In the genomic region with DNA sequence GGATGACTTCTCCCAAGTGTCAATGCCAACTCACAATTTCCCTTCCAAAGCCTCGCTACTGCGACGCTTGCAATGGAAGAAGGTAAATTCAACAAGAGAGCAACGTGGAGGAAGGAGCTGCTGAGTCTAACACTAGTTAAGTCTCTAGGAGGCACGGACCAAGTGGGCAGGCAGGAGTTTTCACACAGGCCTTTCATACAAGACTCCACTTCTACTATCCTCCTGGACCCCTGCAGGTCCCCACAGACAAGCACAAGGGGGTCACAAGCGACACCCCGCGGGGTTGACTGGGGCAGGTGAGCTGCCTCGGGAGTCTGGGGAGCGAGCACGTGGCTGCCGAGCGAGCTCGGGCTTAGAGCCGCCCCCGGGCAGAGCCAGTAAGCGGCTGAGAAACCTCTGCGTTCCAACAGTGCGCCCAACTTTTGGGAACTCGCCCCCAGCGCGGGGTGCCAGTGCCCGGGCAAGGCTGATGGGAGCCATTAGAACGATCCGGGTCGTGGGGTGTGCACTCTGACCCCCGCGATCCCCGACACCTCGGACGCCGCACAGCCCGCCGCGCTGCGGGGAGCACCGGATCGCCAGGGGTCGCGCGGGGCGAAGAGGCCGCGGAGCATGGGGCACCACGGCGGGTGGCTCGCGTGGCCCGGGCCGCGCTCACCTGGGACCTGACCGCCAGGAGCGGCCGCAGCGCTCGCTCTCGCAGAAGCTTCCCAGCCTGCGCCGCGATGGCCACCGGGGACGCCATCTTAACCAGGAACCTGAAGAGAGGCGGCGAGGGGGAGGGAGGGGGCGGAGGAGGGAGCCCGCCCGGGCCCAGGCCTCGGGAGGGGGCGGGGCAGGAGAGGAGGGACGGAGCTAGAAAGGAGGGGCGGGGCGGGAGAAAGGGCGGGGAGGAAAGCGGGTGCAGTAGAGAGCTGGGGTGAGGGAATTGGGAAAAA, we compare ENCODE assay signal across 8 mouse cellular contexts. TPM values are rescaled to one million over a fixed set of nuclear protein-coding genes. Genes with fewer than 3 reads are reported as not detected.
A peak's percentile ranks its signal among the peaks of the same experiment; 100 is the strongest.
DNase-seq lines count a peak whose midpoint lies in the region; ATAC-seq and TF ChIP-seq lines count a peak whose summit lies in the region.

A gene (minus strand): TSS at position 770 of the 938 bp plus-strand sequence.

- no peaks in the 10 kb centered on the region for H3K9me3 ChIP-seq in ES-E14 (ENCODE audit: control insufficient read depth, insufficient read depth, low read depth, low read length)
- H3K9me3 ChIP-seq in forebrain, embryonic 13.5 days (replicated peaks) = no peaks in the 10 kb centered on the region
- no peaks in the 10 kb centered on the region for H3K9me3 ChIP-seq in heart, postnatal 0 days (replicated peaks; ENCODE audit: control insufficient read depth, low read length)
- no peaks in the 10 kb centered on the region for H3K9me3 ChIP-seq in neural tube, embryonic 14.5 days (ENCODE audit: control insufficient read depth, low read length)

- peak within 1 kb of the TSS; percentile 79 for H3K4me2 ChIP-seq in forebrain, embryonic 13.5 days
- H3K4me2 ChIP-seq in heart, postnatal 0 days (ENCODE audit: low read depth, low read length) = peak within 1 kb of the TSS; percentile 89
- peak within 1 kb of the TSS; percentile 95 for H3K4me2 ChIP-seq in neural tube, embryonic 14.5 days (ENCODE audit: low read depth, low read length)

- in situ Hi-C loops in ES-E14 (cut with MboI; ENCODE audit: low sequenced_read_pairs in 2 of 2, unreplicated experiment in 2 of 2) = no loop called here

- H3K27ac ChIP-seq in ES-E14 (ENCODE audit: insufficient read depth, low read depth, low read length, poor library complexity, severe bottlenecking) = peak within 1 kb of the TSS; percentile 72; the same call in 1 of the 2 replicates
- H3K27ac ChIP-seq in forebrain, embryonic 13.5 days = no peak within 1 kb of the TSS
- peak within 1 kb of the TSS; percentile 78 for H3K27ac ChIP-seq in heart, postnatal 0 days (ENCODE audit: low read depth)
- peak within 1 kb of the TSS; percentile 57; the same call in 1 of the 2 replicates for H3K27ac ChIP-seq in neural tube, embryonic 14.5 days (ENCODE audit: low read depth, low read length)

- H3K4me3 ChIP-seq in ES-E14 (ENCODE audit: insufficient read depth in 1 of 2, low read depth in 1 of 2, low read length in 2 of 2, poor library complexity in 1 of 2, severe bottlenecking in 1 of 2) = peak within 1 kb of the TSS; percentile 88 to 93
- peak within 1 kb of the TSS; percentile 80 for H3K4me3 ChIP-seq in forebrain, embryonic 13.5 days
- H3K4me3 ChIP-seq in heart, postnatal 0 days (ENCODE audit: low read depth, low read length) = peak within 1 kb of the TSS; percentile 91
- peak within 1 kb of the TSS; percentile 80 for H3K4me3 ChIP-seq in neural tube, embryonic 14.5 days (ENCODE audit: low read depth, low read length)

- 1% methylated on average over 47 of the region's 74 CpGs for WGBS in forebrain, embryonic 13.5 days
- under 1% methylated on average over 60 of the region's 74 CpGs for WGBS in heart, postnatal 0 days
- whole genome bisulfite sequencing in neural tube, embryonic 14.5 days = under 1% methylated on average over 61 of the region's 74 CpGs

- peaks cover 0 to 2% of the 10 kb centered on the region in 2 experiments; a peak in 2 of 4 replicates for H3K4me1 ChIP-seq in ES-E14 (ENCODE audit: control insufficient read depth in 2 of 2, insufficient read depth in 2 of 2, low read length in 2 of 2, poor library complexity in 1 of 2)
- H3K4me1 ChIP-seq in forebrain, embryonic 13.5 days = peaks cover 8% of the 10 kb centered on the region
- peaks cover 7% of the 10 kb centered on the region for H3K4me1 ChIP-seq in heart, postnatal 0 days (ENCODE audit: control insufficient read depth, insufficient read depth)
- peaks cover 4% of the 10 kb centered on the region; the same call in 1 of the 2 replicates for H3K4me1 ChIP-seq in neural tube, embryonic 14.5 days (ENCODE audit: control insufficient read depth, insufficient read depth, low read length)

- H3K9ac ChIP-seq in ES-E14 (ENCODE audit: insufficient read depth, low read depth, low read length, poor library complexity, severe bottlenecking) = peak within 1 kb of the TSS; percentile 98
- H3K9ac ChIP-seq in forebrain, embryonic 13.5 days = peak within 1 kb of the TSS; percentile 80
- H3K9ac ChIP-seq in heart, postnatal 0 days (replicated peaks; ENCODE audit: low read depth, low read length) = peak within 1 kb of the TSS; percentile 87
- peak within 1 kb of the TSS; percentile 80 for H3K9ac ChIP-seq in neural tube, embryonic 14.5 days (replicated peaks; ENCODE audit: low read depth, low read length)

- no peaks in the 10 kb centered on the region for H3K27me3 ChIP-seq in forebrain, embryonic 13.5 days
- H3K27me3 ChIP-seq in heart, postnatal 0 days (ENCODE audit: control insufficient read depth, insufficient read depth, low read length) = no peaks in the 10 kb centered on the region
- H3K27me3 ChIP-seq in neural tube, embryonic 14.5 days (ENCODE audit: control insufficient read depth, insufficient read depth, low read length) = no peaks in the 10 kb centered on the region

- peak; percentile 71 for DNase-seq in ES-E14 (ENCODE audit: low read depth, low spot score)
- DNase-seq in heart, postnatal 0 days (ENCODE audit: low spot score) = peak; percentile 88
- peak; percentile 94 to 97 for DNase-seq in kidney, postnatal 4 days
- DNase-seq in lung, adult 18-20 months = peak; percentile 81 to 86
- DNase-seq in testis, postnatal 10 days (ENCODE audit: low spot score) = peak; percentile 95

- no peak for TF ChIP-seq EP300 in heart, postnatal 0 days (IDR thresholded peaks at IDR 0.05; ENCODE audit: low read depth)

- no peaks in the 10 kb centered on the region for H3K36me3 ChIP-seq in ES-E14 (ENCODE audit: control insufficient read depth, insufficient read depth, low read length, poor library complexity, severe bottlenecking)
- H3K36me3 ChIP-seq in forebrain, embryonic 13.5 days (ENCODE audit: poor library complexity, severe bottlenecking) = no peaks in the 10 kb centered on the region
- H3K36me3 ChIP-seq in heart, postnatal 0 days (replicated peaks; ENCODE audit: control insufficient read depth, insufficient read depth, low read length) = no peaks in the 10 kb centered on the region
- H3K36me3 ChIP-seq in neural tube, embryonic 14.5 days (ENCODE audit: control insufficient read depth, insufficient read depth, low read length) = no peaks in the 10 kb centered on the region

- TF ChIP-seq CTCF in heart, postnatal 0 days (IDR thresholded peaks at IDR 0.05; ENCODE audit: low read depth) = peak; percentile 11; the same call in 1 of the 2 replicates

- ATAC-seq in cerebellum, adult (ENCODE audit: insufficient number of reproducible peaks, low FRiP score, low TSS enrichment) = peak; percentile 55
- ATAC-seq in forebrain, embryonic 13.5 days = peak; percentile 89
- ATAC-seq in heart, postnatal 0 days (ENCODE audit: insufficient read depth, low read depth) = peak; percentile 96
- peak; percentile 91 for ATAC-seq in neural tube, embryonic 14.5 days (ENCODE audit: low read depth)

TF ChIP-seq in ES-E14, 5 proteins besides CTCF, POLR2A, EP300 and RAD21:
- TF ChIP-seq CHD2 (IDR thresholded peaks at IDR 0.05; ENCODE audit: low read depth, low read length) (no peak), ZC3H11A (IDR thresholded peaks at IDR 0.05; ENCODE audit: borderline replicate concordance, low read depth, low read length) (no peak), MAFK (IDR thresholded peaks at IDR 0.05; ENCODE audit: insufficient read depth, low read depth, low read length) (no peak), ZNF384 (IDR thresholded peaks at IDR 0.05; ENCODE audit: low read depth, low read length) (no peak), HCFC1 (IDR thresholded peaks at IDR 0.05; ENCODE audit: borderline replicate concordance, insufficient read depth, low read length) (no peak)
TF ChIP-seq in ES-E14: peak in this region for 0.

RNA-seq across cellular contexts. Expression of the gene that starts here (rescaled TPM):
- 42.9 and 52.8 TPM in 2 replicates for total RNA-seq in ES-E14 (2012; rRNA removed)
- polyA plus RNA-seq in forebrain, embryonic 13.5 days (2015; fragmentation: Nextera tagmentation; extraction: Ambion mirVana) = 26.9 and 32.1 TPM in 2 replicates
- total RNA-seq in heart, postnatal 0 days (2014; rRNA removed; ENCODE audit: low replicate concordance) = 79.5 and 80.0 TPM in 2 replicates
- polyA plus RNA-seq in heart, postnatal 0 days (2015; fragmentation: Nextera tagmentation; extraction: Ambion mirVana) = 103 and 105 TPM in 2 replicates
- polyA plus RNA-seq in neural tube, embryonic 14.5 days (2014; fragmentation: Nextera tagmentation; extraction: Ambion mirVana) = 11.2 and 18.2 TPM in 2 replicates
